Mouse (Mus musculus) ES-Bruce4 (cell line): ENCODE measurements around the gene Bsdc1. TPM values are rescaled to one million over a fixed set of nuclear protein-coding genes. Genes with fewer than 3 reads are reported as not detected.
A peak's percentile ranks its signal among the peaks of the same experiment; 100 is the strongest.

ENCODE experiments used
- H3K27ac ChIP-seq: 2 replicates; pipeline ENCODE4 v1.5.1; 2012; ENCODE audit warnings: low read length, inconsistent platforms; ENCODE audit not compliant: insufficient read depth
- H3K27me3 ChIP-seq: 2 replicates; pipeline ENCODE4 v1.6.1; 2012; ENCODE audit warnings: mild to moderate bottlenecking, low read length, inconsistent platforms; ENCODE audit not compliant: control insufficient read depth, poor library complexity, insufficient read depth, severe bottlenecking
- H3K36me3 ChIP-seq: 2 replicates; pipeline ENCODE4 v1.6.1; 2012; ENCODE audit warnings: inconsistent platforms, mild to moderate bottlenecking, low read length, moderate library complexity; ENCODE audit not compliant: control insufficient read depth, poor library complexity, insufficient read depth, severe bottlenecking
- H3K4me1 ChIP-seq: one replicate; pipeline ENCODE4 v1.8.1; 2011; ENCODE audit warnings: low read length; ENCODE audit not compliant: control insufficient read depth, insufficient read depth
- H3K4me3 ChIP-seq: 2 replicates; pipeline ENCODE4 v1.5.1; 2011; ENCODE audit warnings: low read depth, mild to moderate bottlenecking, low read length
- H3K9ac ChIP-seq: 2 replicates; pipeline ENCODE4 v1.6.1; 2012; ENCODE audit warnings: low read depth, mild to moderate bottlenecking, inconsistent platforms; ENCODE audit not compliant: poor library complexity, severe bottlenecking
- H3K9me3 ChIP-seq: replicated peaks from 2 replicates; pipeline ENCODE4 v1.6.1; 2012; ENCODE audit warnings: mild to moderate bottlenecking, low read length, inconsistent platforms; ENCODE audit not compliant: control insufficient read depth, poor library complexity, insufficient read depth, severe bottlenecking
- CTCF ChIP-seq: IDR thresholded peaks from one replicate; pipeline ENCODE4 v1.8.1; 2011; ENCODE audit warnings: low read depth, low read length
- EP300 ChIP-seq: IDR thresholded peaks from 2 replicates; pipeline ENCODE4 v1.6.1; 2011; ENCODE audit warnings: low read depth, low read length; ENCODE audit not compliant: insufficient read depth
- POLR2A ChIP-seq: IDR thresholded peaks from one replicate; pipeline ENCODE4 v1.8.1; 2011; ENCODE audit warnings: low read length; ENCODE audit not compliant: insufficient read depth
- polyA plus RNA-seq: library from polyadenylated mRNA; stranded (reverse); fragments of >200 nt; gene quantifications from 2 replicates; pipeline ENCODE4 v1.2.4, GENCODE M21; 2011; ENCODE audit warnings: low read depth; ENCODE audit not compliant: missing spikeins, insufficient read depth, insufficient read length

Bsdc1 gene
- polyA plus RNA-seq, 1 experiment = 31.6 TPM

- Histone ChIP-seq H3K9ac (peak overlapping the region; percentile 4; the same call in 1 of the 2 replicates), H3K4me3 (no peak overlapping the region), H3K9me3 (no peaks in the 10 kb centered on the region), H3K27me3 (no peaks in the 10 kb centered on the region), H3K4me1 (peaks cover 22% of the 10 kb centered on the region), H3K27ac (peak overlapping the region; percentile 79), H3K36me3 (no peaks in the 10 kb centered on the region)
- TF ChIP-seq POLR2A (no peak), EP300 (peak; percentile 79), CTCF (no peak)
Measured at GRCm38 (mm10) chr4:129502901-129503444, 41.6 kb downstream of the Bsdc1 start.

- H3K36me3 ChIP-seq = no peaks in the 10 kb centered on the region
- H3K27ac ChIP-seq = no peak overlapping the region
- H3K27me3 ChIP-seq = no peaks in the 10 kb centered on the region
- no peak overlapping the region for H3K4me3 ChIP-seq
- H3K9ac ChIP-seq = no peak overlapping the region
- peaks cover 14% of the 10 kb centered on the region for H3K4me1 ChIP-seq
- no peaks in the 10 kb centered on the region for H3K9me3 ChIP-seq
- no peak for TF ChIP-seq POLR2A
Measured at GRCm38 (mm10) chr4:129505511-129505910, 44.1 kb downstream of the Bsdc1 start.

- H3K27ac ChIP-seq = no peak overlapping the region
- no peak overlapping the region for H3K4me3 ChIP-seq
- H3K27me3 ChIP-seq = no peaks in the 10 kb centered on the region
- H3K36me3 ChIP-seq = no peaks in the 10 kb centered on the region
- H3K9ac ChIP-seq = no peak overlapping the region
- H3K4me1 ChIP-seq = peaks cover 8% of the 10 kb centered on the region
- TF ChIP-seq CTCF (no peak), POLR2A (no peak), EP300 (no peak)
- H3K9me3 ChIP-seq = no peaks in the 10 kb centered on the region
Measured at GRCm38 (mm10) chr4:129507434-129508236, 46.3 kb downstream of the Bsdc1 start.

- H3K27ac ChIP-seq = no peak overlapping the region
- no peak overlapping the region for H3K9ac ChIP-seq
- no peaks in the 10 kb centered on the region for H3K27me3 ChIP-seq
- H3K9me3 ChIP-seq = no peaks in the 10 kb centered on the region
- H3K4me1 ChIP-seq = peaks cover 8% of the 10 kb centered on the region
- no peak for TF ChIP-seq CTCF
- TF ChIP-seq POLR2A = no peak
- TF ChIP-seq EP300 = no peak
- no peak overlapping the region for H3K4me3 ChIP-seq
- no peaks in the 10 kb centered on the region for H3K36me3 ChIP-seq
Measured at GRCm38 (mm10) chr4:129508237-129508515, 46.8 kb downstream of the Bsdc1 start.

- no peak for TF ChIP-seq EP300
- no peak for TF ChIP-seq CTCF
- no peak for TF ChIP-seq POLR2A
- no peaks in the 10 kb centered on the region for H3K9me3 ChIP-seq
- H3K27me3 ChIP-seq = no peaks in the 10 kb centered on the region
- no peak overlapping the region for H3K4me3 ChIP-seq
- H3K27ac ChIP-seq = no peak overlapping the region
- H3K4me1 ChIP-seq = peaks cover 8% of the 10 kb centered on the region
- no peaks in the 10 kb centered on the region for H3K36me3 ChIP-seq
- 0 out of 2 replicates have a peak overlapping the region, but pooled peaks have one; percentile 5 for H3K9ac ChIP-seq
Measured at GRCm38 (mm10) chr4:129508834-129509600, 47.6 kb downstream of the Bsdc1 start.

- no peaks in the 10 kb centered on the region for H3K27me3 ChIP-seq
- H3K9me3 ChIP-seq = no peaks in the 10 kb centered on the region
- H3K36me3 ChIP-seq = no peaks in the 10 kb centered on the region
- TF ChIP-seq POLR2A (no peak), CTCF (no peak), EP300 (no peak)
- no peak overlapping the region for H3K4me3 ChIP-seq
- no peak overlapping the region for H3K9ac ChIP-seq
- H3K27ac ChIP-seq = no peak overlapping the region
- peaks cover 4% of the 10 kb centered on the region for H3K4me1 ChIP-seq
Measured at GRCm38 (mm10) chr4:129509650-129510049, 48.3 kb downstream of the Bsdc1 start.
